Mouse (Mus musculus) MEL (cell line): ENCODE results near the gene Unc13b.

ENCODE experiments used
- CHD2 ChIP-seq: IDR thresholded peaks from 2 replicates; pipeline ENCODE4 v1.6.1; 2011; ENCODE audit warnings: low read length, improper control_type of control experiment
- CTCF ChIP-seq, 3 experiments: IDR thresholded peaks in 2 of 3; conservative IDR thresholded peaks in 1 of 3; 2 replicates each; pipeline ENCODE4 v1.5.1; 2011 to 2012; ENCODE audit warnings: low read length in 3 of 3, low read depth in 2 of 3, mild to moderate bottlenecking in 2 of 3, improper control_type of control experiment in 1 of 3, inconsistent platforms in 1 of 3, mixed read lengths in 1 of 3, moderate library complexity in 1 of 3; ENCODE audit not compliant: control insufficient read depth in 1 of 3, insufficient read depth in 1 of 3, poor library complexity in 1 of 3, severe bottlenecking in 1 of 3
- EP300 ChIP-seq, 2 experiments: IDR thresholded peaks; 2 replicates each; pipeline ENCODE4 v1.6.1; 2011; ENCODE audit warnings: improper control_type of control experiment in 2 of 2, low read length in 2 of 2, low read depth in 1 of 2, mild to moderate bottlenecking in 1 of 2
- ETS1 ChIP-seq: IDR thresholded peaks from 2 replicates; pipeline ENCODE4 v1.6.1; 2012; ENCODE audit warnings: low read depth, mild to moderate bottlenecking, inconsistent platforms, low read length, improper control_type of control experiment, moderate library complexity
- HCFC1 ChIP-seq: IDR thresholded peaks from 2 replicates; pipeline ENCODE4 v1.6.1; 2012; ENCODE audit warnings: low read depth, mild to moderate bottlenecking, inconsistent platforms, low read length, improper control_type of control experiment, moderate library complexity
- MXI1 ChIP-seq: IDR thresholded peaks from 2 replicates; pipeline ENCODE4 v1.6.1; 2011; ENCODE audit warnings: mild to moderate bottlenecking, low read depth, low read length, improper control_type of control experiment
- MYC ChIP-seq: IDR thresholded peaks from 2 replicates; pipeline ENCODE4 v1.6.1; 2011; ENCODE audit warnings: low read depth, mild to moderate bottlenecking, low read length, improper control_type of control experiment, moderate library complexity
- POLR2A ChIP-seq, 2 experiments: IDR thresholded peaks; 2 replicates each; pipeline ENCODE4 v1.6.1; 2011 to 2012; ENCODE audit warnings: low read length in 2 of 2, mild to moderate bottlenecking in 2 of 2, control low read depth in 1 of 2, improper control_type of control experiment in 1 of 2, low read depth in 1 of 2, moderate library complexity in 1 of 2; ENCODE audit not compliant: control insufficient read depth in 1 of 2, insufficient read depth in 1 of 2, poor library complexity in 1 of 2
- RAD21 ChIP-seq: IDR thresholded peaks from 2 replicates; pipeline ENCODE4 v1.6.1; 2011; ENCODE audit warnings: mild to moderate bottlenecking, low read depth, low read length, improper control_type of control experiment
- SIN3A ChIP-seq: IDR thresholded peaks from 2 replicates; pipeline ENCODE4 v1.6.1; 2012; ENCODE audit warnings: low read length, improper control_type of control experiment, inconsistent platforms
- TAL1 ChIP-seq: IDR thresholded peaks from 2 replicates; pipeline ENCODE4 v1.6.1; 2012; ENCODE audit warnings: mild to moderate bottlenecking, inconsistent platforms, low read length, moderate library complexity, mixed read lengths
- UBTF ChIP-seq: IDR thresholded peaks from 2 replicates; pipeline ENCODE4 v1.6.1; 2012; ENCODE audit warnings: low read depth, mild to moderate bottlenecking, inconsistent platforms, low read length, improper control_type of control experiment, moderate library complexity, borderline replicate concordance; ENCODE audit not compliant: insufficient read depth
- USF2 ChIP-seq, 2 experiments: IDR thresholded peaks; 2 replicates each; pipeline ENCODE4 v1.6.1; 2011 to 2012; ENCODE audit warnings: improper control_type of control experiment in 2 of 2, low read length in 2 of 2, borderline replicate concordance in 1 of 2, inconsistent platforms in 1 of 2, low read depth in 1 of 2, mild to moderate bottlenecking in 1 of 2; ENCODE audit not compliant: insufficient read depth in 1 of 2
- ZKSCAN1 ChIP-seq: IDR thresholded peaks from 2 replicates; pipeline ENCODE4 v1.6.1; 2012; ENCODE audit warnings: low read depth, mild to moderate bottlenecking, inconsistent platforms, low read length, improper control_type of control experiment, moderate library complexity

GRCm38 (mm10) chr4:43248026-43248425 lies 189.3 kb downstream of the Unc13b start:
- TF ChIP-seq MYC (no peak), SIN3A (no peak), EP300 (IDR thresholded peaks at IDR 0.05; ENCODE audit: low read depth in 1 of 2, low read length in 2 of 2) (no peak), CTCF (IDR thresholded peaks at IDR 0.05 in 2 of 3, conservative IDR thresholded peaks at IDR 0.05 in 1 of 3; ENCODE audit: control insufficient read depth in 1 of 3, insufficient read depth in 1 of 3, low read depth in 2 of 3, low read length in 3 of 3, poor library complexity in 1 of 3, severe bottlenecking in 1 of 3) (no peak), MXI1 (no peak), CHD2 (no peak), ZKSCAN1 (no peak), TAL1 (no peak), USF2 (IDR thresholded peaks at IDR 0.05; ENCODE audit: borderline replicate concordance in 1 of 2, insufficient read depth in 1 of 2, low read depth in 1 of 2, low read length in 2 of 2) (no peak), RAD21 (no peak), POLR2A (IDR thresholded peaks at IDR 0.05; ENCODE audit: control insufficient read depth in 1 of 2, insufficient read depth in 1 of 2, low read depth in 1 of 2, low read length in 2 of 2, poor library complexity in 1 of 2) (no peak), HCFC1 (no peak), ETS1 (no peak), UBTF (no peak)
